Mouse (Mus musculus): ENCODE measurements at regions not wholly inside any gene's neighbourhood (a gene's known extent, or its start where the extent isn't known, plus 50 kb on each side); places are given as distances from the start of the nearest gene placed in this dataset.

DNA sequence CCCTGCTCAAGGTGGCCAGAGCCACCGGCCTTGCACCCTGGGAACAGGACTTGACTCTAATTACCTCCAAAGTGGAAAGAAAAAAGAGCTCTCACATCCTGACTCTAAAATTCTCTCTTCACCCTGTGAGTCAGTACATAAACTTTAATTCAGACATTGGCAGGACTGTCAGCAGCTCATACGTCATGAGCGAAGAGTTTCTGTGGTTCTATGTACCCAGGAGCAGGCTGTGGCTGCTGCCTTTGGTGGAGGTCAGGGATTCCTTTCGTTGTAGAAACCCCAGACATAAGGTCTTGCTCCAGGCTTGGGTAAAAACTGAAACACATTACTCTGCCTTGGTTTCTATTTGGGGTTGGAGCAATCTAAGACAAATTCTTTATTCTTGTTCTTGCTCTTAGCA lies 319.4 kb downstream of the Foxa2 start:
- TF ChIP-seq POLR2A (IDR thresholded peaks at IDR 0.05; ENCODE audit: low read depth, low read length) (no peak), CTCF (IDR thresholded peaks at IDR 0.05; ENCODE audit: extremely low read depth, insufficient read length, insufficient replicate concordance, low read depth, low read length) (no peak)
